ENCODE assay signal across 11 mouse cellular contexts in the genomic region with DNA sequence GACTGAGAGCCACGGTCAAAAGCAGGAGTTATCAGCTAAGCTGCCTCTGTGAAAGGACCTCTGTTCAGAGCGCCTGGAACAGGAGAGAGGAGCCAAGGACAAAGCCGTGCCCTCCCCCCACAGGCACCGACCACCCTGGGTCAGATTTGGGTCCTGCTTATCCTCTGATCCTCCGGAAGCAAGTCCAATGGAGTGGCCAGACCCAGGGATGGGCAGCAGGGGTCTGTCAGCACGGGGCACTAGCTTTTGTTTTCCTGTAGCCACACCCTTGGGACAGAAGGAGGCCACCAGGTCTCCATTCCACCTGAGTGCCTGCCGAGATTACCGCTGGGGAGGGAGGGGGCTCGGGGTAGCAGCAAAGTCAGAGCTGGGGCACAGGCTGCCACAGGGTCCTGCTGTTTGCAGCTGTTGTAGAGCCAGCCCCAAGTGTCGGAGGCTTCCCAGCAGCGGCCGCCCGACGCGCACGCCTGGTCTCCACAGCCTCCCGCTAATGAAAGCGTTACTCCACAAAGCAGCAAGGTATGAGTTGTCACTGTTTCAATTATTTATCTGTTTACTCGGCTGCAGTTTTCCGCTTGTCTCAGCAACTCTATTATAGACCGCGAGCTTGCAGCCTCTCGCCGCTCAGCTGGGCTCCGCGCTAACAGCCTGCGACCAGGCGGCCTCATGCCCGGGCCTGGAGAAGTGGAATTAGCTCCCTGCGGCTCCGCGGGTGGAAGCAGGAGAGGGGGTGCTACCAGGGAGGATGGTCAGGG.
DNase-seq lines count a peak whose midpoint lies in the region; ATAC-seq lines count a peak whose summit lies in the region.
"Had no signal": no experiment of that assay in that cellular context is flagged by ENCODE, and none has a peak within 500 bp of the region (broad histone marks: within the 10 kb centered on the region; RNA-seq: fewer than 3 reads in every experiment).

No protein-coding gene starts in this region.

- H3K4me3 ChIP-seq in heart, embryonic 16.5 days (ENCODE audit: low read length): peak overlapping the region; percentile 29
- peak overlapping the region; percentile 13 for H3K4me3 ChIP-seq in forebrain, embryonic 16.5 days (replicated peaks; ENCODE audit: low read length)
- H3K4me3 ChIP-seq in midbrain, embryonic 14.5 days (replicated peaks; ENCODE audit: low read depth, low read length): peak overlapping the region; percentile 11

- H3K36me3 ChIP-seq in heart, embryonic 16.5 days (ENCODE audit: control insufficient read depth, insufficient read depth): no peaks in the 10 kb centered on the region
- H3K36me3 ChIP-seq in forebrain, embryonic 16.5 days (ENCODE audit: control insufficient read depth, insufficient read depth): no peaks in the 10 kb centered on the region
- no peaks in the 10 kb centered on the region for H3K36me3 ChIP-seq in midbrain, embryonic 14.5 days (ENCODE audit: control insufficient read depth, insufficient read depth, low read length)
- H3K36me3 ChIP-seq: G1E had no signal

- DNase-seq in heart, postnatal 25 days (ENCODE audit: low spot score): no peak
- peak; percentile 50 for DNase-seq in cerebellum, adult 8-10 months
- DNase-seq in midbrain, embryonic 14.5 days: peak; percentile 77
- no peak for DNase-seq in urinary bladder, adult 2 months (ENCODE audit: low spot score)
- DNase-seq in embryo, embryonic 9.5 days (ENCODE audit: extremely low spot score): no peak
- no peak for DNase-seq in layer of hippocampus, postnatal 25 days (ENCODE audit: extremely low spot score in 1 of 2, low spot score in 1 of 2)
- DNase-seq: heart, postnatal 14 days had no signal

- WGBS in heart, embryonic 16.5 days: 3% methylated on average over 32 of the region's 32 CpGs
- 4% methylated on average over 31 of the region's 32 CpGs for WGBS in forebrain, embryonic 16.5 days
- 1% methylated on average over 32 of the region's 32 CpGs for WGBS in midbrain, embryonic 14.5 days

- ATAC-seq in heart, embryonic 16.5 days (replicated peaks; ENCODE audit: extremely low read depth, insufficient read depth, low FRiP score): no peak
- ATAC-seq in forebrain, embryonic 16.5 days: peak; percentile 29; the same call in 1 of the 2 replicates
- ATAC-seq in midbrain, embryonic 14.5 days (ENCODE audit: low FRiP score, low TSS enrichment): no peak

- intact Hi-C loops in heart, postnatal 25 days (cut with DNase I): loop anchor here (10.0 kb wide), 1 partner anchor 234 kb away; no protein-coding TSS in a partner anchor

- H3K9me3 ChIP-seq in heart, embryonic 16.5 days (replicated peaks; ENCODE audit: control insufficient read depth, low read length): 0 out of 2 replicates have a peak, but pooled peaks cover 3% of the 10 kb centered on the region
- no peaks in the 10 kb centered on the region for H3K9me3 ChIP-seq in forebrain, embryonic 16.5 days (ENCODE audit: control insufficient read depth, low read length)
- H3K9me3 ChIP-seq in midbrain, embryonic 14.5 days (ENCODE audit: control insufficient read depth, low read length): no peaks in the 10 kb centered on the region

- no peak overlapping the region for H3K9ac ChIP-seq in heart, embryonic 16.5 days (ENCODE audit: low read length)
- 0 out of 2 replicates have a peak overlapping the region, but pooled peaks have one; percentile 20 for H3K9ac ChIP-seq in forebrain, embryonic 16.5 days (replicated peaks; ENCODE audit: low read depth, low read length)
- H3K9ac ChIP-seq in midbrain, embryonic 14.5 days (replicated peaks; ENCODE audit: low read length): peak overlapping the region; percentile 30

- peaks cover 4% of the 10 kb centered on the region; the same call in 1 of the 2 replicates for H3K4me1 ChIP-seq in heart, embryonic 16.5 days (ENCODE audit: control insufficient read depth, insufficient read depth, low read length)
- peaks cover 26% of the 10 kb centered on the region for H3K4me1 ChIP-seq in forebrain, embryonic 16.5 days (replicated peaks; ENCODE audit: control insufficient read depth, insufficient read depth, low read length)
- peaks cover 33% of the 10 kb centered on the region for H3K4me1 ChIP-seq in midbrain, embryonic 14.5 days (ENCODE audit: control insufficient read depth, insufficient read depth, low read length)

- H3K27me3 ChIP-seq in heart, embryonic 16.5 days (ENCODE audit: control insufficient read depth, insufficient read depth, low read length): peaks cover 42% of the 10 kb centered on the region
- H3K27me3 ChIP-seq in forebrain, embryonic 16.5 days (replicated peaks; ENCODE audit: control insufficient read depth, insufficient read depth, low read length): 0 out of 2 replicates have a peak, but pooled peaks cover 6% of the 10 kb centered on the region
- H3K27me3 ChIP-seq in midbrain, embryonic 14.5 days (ENCODE audit: control insufficient read depth, insufficient read depth, low read length): no peaks in the 10 kb centered on the region

- H3K27ac ChIP-seq in heart, embryonic 16.5 days (ENCODE audit: low read length): no peak overlapping the region
- H3K27ac ChIP-seq in forebrain, embryonic 16.5 days (ENCODE audit: low read length): peak overlapping the region; percentile 9; the same call in 1 of the 2 replicates
- H3K27ac ChIP-seq in midbrain, embryonic 14.5 days (replicated peaks; ENCODE audit: low read depth, low read length): peak overlapping the region; percentile 71
- H3K27ac ChIP-seq: macrophage had no signal

- peak overlapping the region; percentile 56 for H3K4me2 ChIP-seq in heart, embryonic 16.5 days (ENCODE audit: low read depth, low read length)
- H3K4me2 ChIP-seq in forebrain, embryonic 16.5 days (ENCODE audit: low read length): peak overlapping the region; percentile 29
- peak overlapping the region; percentile 41 for H3K4me2 ChIP-seq in midbrain, embryonic 14.5 days (ENCODE audit: low read length)

Comparison
In these comparisons a context has a peak if more than half of its experiments do, and no peak if none do; other contexts are left out.
1. DNase-seq: peak in cerebellum, adult 8-10 months (single experiment) and midbrain, embryonic 14.5 days (single experiment); none in heart, postnatal 25 days (single experiment), urinary bladder, adult 2 months (single experiment), embryo, embryonic 9.5 days (single experiment) and layer of hippocampus, postnatal 25 days (0 of 2).
2. Peak in every context shown above with its lines, with median percentiles within 50 percentile points of each other: H3K4me2 ChIP-seq and H3K4me3 ChIP-seq.